Mouse (Mus musculus) CH12.LX (cell line): ENCODE measurements around the gene Slc25a36. TPM values are rescaled to one million over a fixed set of nuclear protein-coding genes. Genes with fewer than 3 reads are reported as not detected.

Experiments
- DNase-seq: peaks from one replicate; pipeline ENCODE4 v3.0.0-alpha.2; 2013; ENCODE audit errors: extremely low read depth
- H3K27ac ChIP-seq: 2 replicates; pipeline ENCODE4 v1.5.1; 2012; ENCODE audit warnings: low read depth, mild to moderate bottlenecking, control low read depth, moderate library complexity; ENCODE audit not compliant: insufficient read depth
- H3K27me3 ChIP-seq: replicated peaks from 2 replicates; pipeline ENCODE3; 2012; ENCODE audit warnings: inconsistent platforms
- H3K36me3 ChIP-seq, 2 experiments: replicated peaks in 1 of 2; 2 replicates each; pipeline versions ENCODE3 to v1.6.1; 2012; ENCODE audit warnings: inconsistent platforms in 1 of 2, low read length in 1 of 2, mild to moderate bottlenecking in 1 of 2, mixed read lengths in 1 of 2, moderate library complexity in 1 of 2; ENCODE audit not compliant: control insufficient read depth in 1 of 2, insufficient read depth in 1 of 2
- H3K4me1 ChIP-seq, 2 experiments: 2 replicates each; pipeline ENCODE4 v1.6.1; 2012; ENCODE audit warnings: inconsistent platforms in 1 of 2, moderate library complexity in 1 of 2; ENCODE audit not compliant: insufficient read depth in 2 of 2, control insufficient read depth in 1 of 2
- H3K4me2 ChIP-seq: 2 replicates; pipeline ENCODE4 v1.6.1; 2012; ENCODE audit warnings: low read depth, mild to moderate bottlenecking, control low read depth; ENCODE audit not compliant: poor library complexity, insufficient read depth, severe bottlenecking
- H3K4me3 ChIP-seq, 3 experiments: fragments of 150-350 bp in 1 of 3; sonication (generic) in 1 of 3; replicated peaks in 1 of 3; 2 replicates each; pipeline versions ENCODE3 to v1.5.1; 2011 to 2012; ENCODE audit warnings: low read depth in 2 of 3, low read length in 2 of 3, mild to moderate bottlenecking in 2 of 3, moderate library complexity in 2 of 3, control low read depth in 1 of 3, improper control_type of control experiment in 1 of 3, inconsistent platforms in 1 of 3, mixed read lengths in 1 of 3; ENCODE audit not compliant: poor library complexity in 1 of 3
- H3K79me2 ChIP-seq: replicated peaks from 2 replicates; pipeline ENCODE4 v1.6.1; 2012; ENCODE audit warnings: mild to moderate bottlenecking, moderate library complexity; ENCODE audit not compliant: control insufficient read depth, poor library complexity, insufficient read depth, severe bottlenecking; ENCODE audit errors: extremely low read depth
- H3K9ac ChIP-seq: 2 replicates; pipeline ENCODE4 v1.6.1; 2012; ENCODE audit warnings: low read depth, mild to moderate bottlenecking, control low read depth, moderate library complexity; ENCODE audit not compliant: insufficient read depth
- H3K9me3 ChIP-seq: replicated peaks from 2 replicates; pipeline ENCODE3; 2012; ENCODE audit warnings: low read length, inconsistent platforms, mixed read lengths
- BHLHE40 ChIP-seq: IDR thresholded peaks from 2 replicates; pipeline ENCODE4 v1.6.1; 2011; ENCODE audit warnings: mild to moderate bottlenecking, low read depth, low read length, improper control_type of control experiment
- CTCF ChIP-seq, 2 experiments: IDR thresholded peaks in 1 of 2; conservative IDR thresholded peaks in 1 of 2; 2 replicates each; pipeline ENCODE4 v1.5.1; 2011 to 2012; ENCODE audit warnings: low read depth in 2 of 2, low read length in 2 of 2, improper control_type of control experiment in 1 of 2, inconsistent platforms in 1 of 2, mild to moderate bottlenecking in 1 of 2, moderate library complexity in 1 of 2
- ELF1 ChIP-seq: IDR thresholded peaks from 2 replicates; pipeline ENCODE4 v1.6.1; 2014; ENCODE audit warnings: low read depth, mild to moderate bottlenecking, inconsistent platforms, low read length, improper control_type of control experiment
- EP300 ChIP-seq: IDR thresholded peaks from 2 replicates; pipeline ENCODE4 v1.6.1; 2011; ENCODE audit warnings: low read length, improper control_type of control experiment
- ETS1 ChIP-seq: conservative IDR thresholded peaks from 2 replicates; pipeline ENCODE4 v1.6.1; 2012; ENCODE audit warnings: low read depth, mild to moderate bottlenecking, inconsistent platforms, low read length, improper control_type of control experiment, moderate library complexity
- HCFC1 ChIP-seq: IDR thresholded peaks from 2 replicates; pipeline ENCODE4 v1.6.1; 2012; ENCODE audit warnings: low read depth, mild to moderate bottlenecking, inconsistent platforms, low read length, improper control_type of control experiment
- IRF4 ChIP-seq: IDR thresholded peaks from 2 replicates; pipeline ENCODE4 v1.6.1; 2014; ENCODE audit warnings: low read depth, mild to moderate bottlenecking, inconsistent platforms, low read length, improper control_type of control experiment
- JUND ChIP-seq: conservative IDR thresholded peaks from 2 replicates; pipeline ENCODE4 v1.6.1; 2011; ENCODE audit warnings: low read depth, low read length, improper control_type of control experiment
- KAT2A ChIP-seq: IDR thresholded peaks from 2 replicates; pipeline ENCODE4 v1.6.1; 2012; ENCODE audit warnings: low read length, improper control_type of control experiment, inconsistent platforms; ENCODE audit not compliant: insufficient replicate concordance
- MAZ ChIP-seq: IDR thresholded peaks from 2 replicates; pipeline ENCODE4 v1.6.1; 2012; ENCODE audit warnings: low read depth, mild to moderate bottlenecking, inconsistent platforms, low read length, improper control_type of control experiment, moderate library complexity
- MEF2A ChIP-seq: IDR thresholded peaks from 2 replicates; pipeline ENCODE4 v1.6.1; 2014; ENCODE audit warnings: low read depth, mild to moderate bottlenecking, inconsistent platforms, low read length, improper control_type of control experiment, borderline replicate concordance
- NELFE ChIP-seq: IDR thresholded peaks from 2 replicates; pipeline ENCODE4 v1.6.1; 2011; ENCODE audit warnings: low read depth, low read length, improper control_type of control experiment
- PAX5 ChIP-seq: IDR thresholded peaks from 2 replicates; pipeline ENCODE4 v1.6.1; 2012; ENCODE audit warnings: low read length, inconsistent platforms, mixed read lengths
- POLR2A ChIP-seq: IDR thresholded peaks from 2 replicates; pipeline ENCODE4 v1.6.1; 2011; ENCODE audit warnings: low read depth, mild to moderate bottlenecking, improper control_type of control experiment, low read length
- RCOR1 ChIP-seq: conservative IDR thresholded peaks from 2 replicates; pipeline ENCODE4 v1.6.1; 2012; ENCODE audit warnings: low read depth, mild to moderate bottlenecking, inconsistent platforms, low read length, improper control_type of control experiment
- SMC3 ChIP-seq: IDR thresholded peaks from 2 replicates; pipeline ENCODE4 v1.6.1; 2011; ENCODE audit warnings: low read depth, low read length, improper control_type of control experiment
- UBTF ChIP-seq: IDR thresholded peaks from 2 replicates; pipeline ENCODE4 v1.6.1; 2012; ENCODE audit warnings: low read depth, mild to moderate bottlenecking, inconsistent platforms, low read length, improper control_type of control experiment, moderate library complexity
- USF1 ChIP-seq: IDR thresholded peaks from 2 replicates; pipeline ENCODE4 v1.6.1; 2014; ENCODE audit warnings: low read depth, mild to moderate bottlenecking, inconsistent platforms, low read length, improper control_type of control experiment
- USF2 ChIP-seq: conservative IDR thresholded peaks from 2 replicates; pipeline ENCODE4 v1.6.1; 2011; ENCODE audit warnings: low read depth, low read length, improper control_type of control experiment
- ZC3H11A ChIP-seq: IDR thresholded peaks from 2 replicates; pipeline ENCODE4 v1.6.1; 2012; ENCODE audit warnings: low read depth, mild to moderate bottlenecking, inconsistent platforms, low read length, improper control_type of control experiment
- ZKSCAN1 ChIP-seq: IDR thresholded peaks from 2 replicates; pipeline ENCODE4 v1.6.1; 2012; ENCODE audit warnings: low read depth, inconsistent platforms, low read length, improper control_type of control experiment, borderline replicate concordance
- ZNF384 ChIP-seq: IDR thresholded peaks from 2 replicates; pipeline ENCODE4 v1.6.1; 2012; ENCODE audit warnings: low read depth, low read length, improper control_type of control experiment, inconsistent platforms
- dilution Hi-C: fragments of 300-500 bp; cut with MboI; formaldehyde crosslinking; loops from 2 replicates; pipeline ENCODE4 v1.14.3; 2020; ENCODE audit warnings: low sequenced_read_pairs; ENCODE audit not compliant: extremely low pct_unique_long_range_greater_than_20kb, extremely low pct_ligation_motif_present
- in situ Hi-C: fragments of 300-500 bp; cut with MboI; formaldehyde crosslinking; loops from 3 replicates; pipeline ENCODE4 v1.14.3; 2019; ENCODE audit warnings: low sequenced_read_pairs, low pct_ligation_motif_present, low pct_unique_long_range_greater_than_20kb, mixed read lengths
- polyA plus RNA-seq: library from polyadenylated mRNA; unstranded; fragments of >175 nt; gene quantifications from 2 replicates; pipeline ENCODE4 v1.2.1, GENCODE M21; 2012; ENCODE audit warnings: low read depth; ENCODE audit not compliant: insufficient read length
- total RNA-seq, 2 experiments: library from RNA; depleted of rRNA; stranded (reverse); fragments of 300-350 nt in 1 of 2; fragments of >200 nt in 1 of 2; gene quantifications; 2 replicates each; pipeline ENCODE4 v1.2.3; 2012 to 2014

Gene Slc25a36
- total and polyA plus RNA-seq, 3 experiments = 14.9 to 35.6 (median 18.7) TPM

- no peak overlapping the region for H3K27ac ChIP-seq
- no peak for DNase-seq
- H3K79me2 ChIP-seq = no peaks in the 10 kb centered on the region
- H3K4me1 ChIP-seq = no peaks in the 10 kb centered on the region
- H3K9me3 ChIP-seq = peaks cover 5% of the 10 kb centered on the region
- TF ChIP-seq ELF1 (no peak), POLR2A (no peak), BHLHE40 (no peak), HCFC1 (no peak), CTCF (conservative IDR thresholded peaks at IDR 0.05 in 1 of 2, IDR thresholded peaks at IDR 0.05 in 1 of 2; ENCODE audit: low read depth in 2 of 2, low read length in 2 of 2) (no peak), ETS1 (no peak), SMC3 (no peak), UBTF (no peak), ZNF384 (no peak), RCOR1 (no peak), USF1 (no peak), EP300 (no peak), MEF2A (no peak), ZKSCAN1 (no peak), IRF4 (no peak), NELFE (no peak), USF2 (no peak)
- TF ChIP-seq, all 38 proteins: peak for 0
- dilution Hi-C loops = no loop called here
- H3K27me3 ChIP-seq = peaks cover 33% of the 10 kb centered on the region
- H3K36me3 ChIP-seq = no peaks in the 10 kb centered on the region
- H3K4me3 ChIP-seq = no peak overlapping the region
- H3K9ac ChIP-seq = no peak overlapping the region
- H3K4me2 ChIP-seq = no peak overlapping the region
- in situ Hi-C loops = no loop called here
These were observed 83.6 kb downstream of the Slc25a36 start for GRCm38 (mm10) chr9:97027361-97027760.

GRCm38 (mm10) chr9:97026006-97026405 is 85.0 kb downstream of the Slc25a36 start:
- DNase-seq = no peak
- no peak overlapping the region for H3K27ac ChIP-seq
- dilution Hi-C loops = no loop called here
- no peaks in the 10 kb centered on the region for H3K79me2 ChIP-seq
- H3K9ac ChIP-seq = no peak overlapping the region
- H3K27me3 ChIP-seq = peaks cover 37% of the 10 kb centered on the region
- H3K4me1 ChIP-seq = no peaks in the 10 kb centered on the region
- TF ChIP-seq KAT2A (no peak), PAX5 (no peak), JUND (no peak), MAZ (no peak), ZC3H11A (no peak)
- H3K36me3 ChIP-seq = no peaks in the 10 kb centered on the region
- in situ Hi-C loops = no loop called here
- H3K4me2 ChIP-seq = no peak overlapping the region
- peaks cover 6% of the 10 kb centered on the region for H3K9me3 ChIP-seq
- no peak overlapping the region for H3K4me3 ChIP-seq

Other genes with a start within 250 kb of the Slc25a36 start
- 6.2 and 7.8 TPM in 2 replicates for gene Pxylp1, start 218.5 kb downstream of the Slc25a36 start, total RNA-seq (2012; rRNA removed)
- 8.3 TPM in 2 replicates for gene Pxylp1, start 218.5 kb downstream of the Slc25a36 start, total RNA-seq (2014; rRNA removed)
- 10.1 and 12.0 TPM in 2 replicates for gene Pxylp1, start 218.5 kb downstream of the Slc25a36 start, polyA plus RNA-seq
- gene Spsb4, start 92.3 kb downstream of the Slc25a36 start, total RNA-seq (2012; rRNA removed) = not detected in 2 replicates
- gene Spsb4, start 92.3 kb downstream of the Slc25a36 start, total RNA-seq (2014; rRNA removed) = not detected in 2 replicates
- not detected in 2 replicates for gene Spsb4, start 92.3 kb downstream of the Slc25a36 start, polyA plus RNA-seq